Mouse (Mus musculus) heart, postnatal 4 days (tissue): ENCODE data around the gene Ptpn3. TPM values are rescaled to one million over a fixed set of nuclear protein-coding genes. Genes with fewer than 3 reads are reported as not detected.
A peak's percentile ranks its signal among the peaks of the same experiment; 100 is the strongest.
"Not testable (repeated sequence)": the region's sequence is repeated elsewhere in the genome, so short reads cannot be mapped to it uniquely, and the experiment has no call there.

Experiments
- DNase-seq: peaks from one replicate; pipeline ENCODE4 v3.0.0; 2021
- total RNA-seq, 2 experiments: library from RNA; stranded (reverse); gene quantifications; 2 replicates each; pipeline ENCODE4 v1.2.3; 2021

Gene Ptpn3
- total RNA-seq, 2 experiments from 2014 or later: 12.9 to 14.5 TPM

GRCm38 (mm10) chr4:57217746-57218145 lies 83.9 kb downstream of the Ptpn3 start:
- no peak for DNase-seq

- no peak for DNase-seq
These were observed 85.1 kb downstream of the Ptpn3 start for GRCm38 (mm10) chr4:57216535-57216934.

GRCm38 (mm10) chr4:57214852-57215251 lies 86.8 kb downstream of the Ptpn3 start:
- DNase-seq: no peak

- no peak for DNase-seq
These were observed 87.5 kb downstream of the Ptpn3 start for GRCm38 (mm10) chr4:57214114-57214513.

- DNase-seq: no peak
These were observed 89.9 kb downstream of the Ptpn3 start for GRCm38 (mm10) chr4:57211706-57212105.

- no peak for DNase-seq
These were observed 95.7 kb downstream of the Ptpn3 start for GRCm38 (mm10) chr4:57205908-57206307.

GRCm38 (mm10) chr4:57204780-57205179 lies 96.9 kb downstream of the Ptpn3 start:
- peak; percentile 17 for DNase-seq

- DNase-seq: peak; percentile 14
These were observed 98.8 kb downstream of the Ptpn3 start for GRCm38 (mm10) chr4:57202660-57203361.

GRCm38 (mm10) chr4:57202132-57202531 lies 99.5 kb downstream of the Ptpn3 start:
- no peak for DNase-seq

GRCm38 (mm10) chr4:57200661-57201060 lies 101.0 kb downstream of the Ptpn3 start:
- DNase-seq: no peak

GRCm38 (mm10) chr4:57198666-57199393 lies 102.8 kb downstream of the Ptpn3 start:
- DNase-seq: not testable (repeated sequence)

GRCm38 (mm10) chr4:57191543-57192283 lies 109.9 kb downstream of the Ptpn3 start:
- no peak for DNase-seq

GRCm38 (mm10) chr4:57189881-57190280 lies 111.8 kb downstream of the Ptpn3 start:
- no peak for DNase-seq

- no peak for DNase-seq
These were observed 115.6 kb downstream of the Ptpn3 start for GRCm38 (mm10) chr4:57186035-57186434.

- no peak for DNase-seq
These were observed 116.2 kb downstream of the Ptpn3 start for GRCm38 (mm10) chr4:57185462-57185861.

- DNase-seq: no peak
These were observed 118.1 kb downstream of the Ptpn3 start for GRCm38 (mm10) chr4:57183493-57183892.

GRCm38 (mm10) chr4:57181538-57181937 lies 120.1 kb downstream of the Ptpn3 start:
- peak; percentile 27 for DNase-seq

- no peak for DNase-seq
These were observed 122.8 kb downstream of the Ptpn3 start for GRCm38 (mm10) chr4:57178881-57179280.

GRCm38 (mm10) chr4:57175329-57175728 lies 126.3 kb downstream of the Ptpn3 start:
- no peak for DNase-seq

- DNase-seq: no peak
These were observed 128.8 kb downstream of the Ptpn3 start for GRCm38 (mm10) chr4:57172861-57173260.

GRCm38 (mm10) chr4:57171817-57172216 lies 129.8 kb downstream of the Ptpn3 start:
- peak; percentile 61 for DNase-seq

GRCm38 (mm10) chr4:57168680-57169079 lies 133.0 kb downstream of the Ptpn3 start:
- DNase-seq: no peak

- no peak for DNase-seq
These were observed 133.4 kb downstream of the Ptpn3 start for GRCm38 (mm10) chr4:57168277-57168676.
